Comparison of ENCODE assay signal across 1 mouse cellular context in the genomic region with DNA sequence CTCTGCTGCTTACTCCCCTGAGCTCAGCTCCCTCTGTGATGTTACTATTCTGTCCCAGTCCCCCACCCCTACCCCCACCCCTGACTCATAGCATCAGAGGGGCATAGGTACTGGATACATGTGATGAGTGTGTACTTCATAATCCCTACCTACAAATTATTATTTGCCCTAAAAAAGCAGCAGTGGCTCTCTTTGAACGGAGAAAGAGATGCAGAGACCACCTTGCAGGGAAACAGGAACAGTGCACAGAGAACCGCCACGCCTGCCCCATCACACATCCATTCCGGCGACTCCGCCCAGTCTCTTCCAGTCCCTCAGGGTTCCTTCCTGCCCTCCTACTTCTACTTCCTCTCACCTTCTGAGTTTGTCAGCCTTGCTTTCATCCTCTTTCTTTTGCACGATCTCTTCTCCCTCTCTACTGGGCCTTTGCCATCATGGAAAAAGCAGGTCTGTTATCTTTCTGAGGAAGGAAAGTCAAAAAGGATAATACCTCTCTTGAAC.
TF ChIP-seq lines count a peak whose summit lies in the region.

TSS of gene Mgat4e (minus strand) at position 51 of the 501 bp plus-strand sequence.

TF ChIP-seq in MEL, 35 proteins besides CTCF, POLR2A, EP300 and RAD21:
- TF ChIP-seq CHD1 (IDR thresholded peaks at IDR 0.05; ENCODE audit: low read depth, low read length) (no peak), ETS1 (IDR thresholded peaks at IDR 0.05; ENCODE audit: low read depth, low read length) (no peak), ZKSCAN1 (IDR thresholded peaks at IDR 0.05; ENCODE audit: low read depth, low read length) (no peak), ZNF384 (IDR thresholded peaks at IDR 0.05; ENCODE audit: low read depth, low read length) (no peak), GATA1 (IDR thresholded peaks at IDR 0.05; ENCODE audit: low read depth, low read length) (no peak), E2F4 (IDR thresholded peaks at IDR 0.05; ENCODE audit: borderline replicate concordance, low read depth, low read length) (no peak), POLR2AphosphoS2 (IDR thresholded peaks at IDR 0.05; ENCODE audit: low read length) (no peak), CHD2 (IDR thresholded peaks at IDR 0.05; ENCODE audit: low read length) (no peak), TCF12 (IDR thresholded peaks at IDR 0.05; ENCODE audit: low read depth, low read length) (no peak), ELF1 (IDR thresholded peaks at IDR 0.05; ENCODE audit: low read depth, low read length) (no peak)
